Mouse (Mus musculus) lung, adult 2 months (tissue): ENCODE data around the gene Dlgap5. TPM values are rescaled to one million over a fixed set of nuclear protein-coding genes. Genes with fewer than 3 reads are reported as not detected.

Experiments used
- DNase-seq: peaks from one replicate; pipeline ENCODE4 v3.0.0; 2022
- H3K4me1 ChIP-seq: fragments of 200-500 bp; 2 replicates; pipeline ENCODE4 v1.6.1; 2011; ENCODE audit warnings: low read length; ENCODE audit not compliant: control insufficient read depth, insufficient read depth
- H3K4me3 ChIP-seq: fragments of 200-500 bp; replicated peaks from 2 replicates; pipeline ENCODE3; 2011; ENCODE audit warnings: low read depth, mild to moderate bottlenecking, control low read depth, low read length; ENCODE audit errors: extremely low read depth
- CTCF ChIP-seq: fragments of 200-500 bp; IDR thresholded peaks from 2 replicates; pipeline ENCODE4 v1.5.1; 2011; ENCODE audit warnings: mild to moderate bottlenecking, low read length, control low read depth; ENCODE audit not compliant: insufficient read depth
- POLR2A ChIP-seq: fragments of 200-500 bp; IDR thresholded peaks from 2 replicates; pipeline ENCODE4 v1.6.1; 2011; ENCODE audit warnings: low read depth, mild to moderate bottlenecking, control low read depth, low read length, borderline replicate concordance; ENCODE audit errors: extremely low read depth
- WGBS: fragments of 180-500 bp; shearing (Covaris S2); methylation state at CpG from one replicate; pipeline ENCODE4 v1.1.7; 2018; 5-methylcytosine and 5-hydroxymethylcytosine counted together
- polyA plus RNA-seq: library from polyadenylated mRNA; depleted of rRNA; stranded (reverse); fragments of >200 nt; gene quantifications from 2 replicates; pipeline ENCODE4 v1.2.3, GENCODE M21; 2012

Dlgap5 gene
- polyA plus RNA-seq, 1 experiment: 1.1 TPM

DNA sequence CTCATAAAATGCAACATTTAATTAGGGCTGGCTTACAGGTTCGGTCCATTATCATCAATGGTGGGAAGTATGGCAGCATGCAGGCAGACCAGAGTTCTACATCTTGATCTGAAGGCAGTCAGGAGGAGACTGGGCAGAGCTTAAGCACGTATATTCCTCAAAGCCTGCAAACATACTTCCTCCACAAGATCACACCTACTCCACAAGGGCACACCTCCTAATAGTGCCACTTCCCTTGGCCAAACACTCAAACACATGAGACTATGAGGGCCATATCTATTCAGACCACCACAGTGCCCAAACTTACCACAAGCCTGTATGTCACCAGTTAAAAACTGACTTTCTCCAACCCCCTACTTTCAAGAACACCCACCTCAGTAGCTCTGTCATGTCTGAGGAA lies 56.8 kb downstream of the Dlgap5 start:
- WGBS: 68% methylated on average over 2 of the region's 2 CpGs
- no peak for DNase-seq
- TF ChIP-seq POLR2A: no peak
- TF ChIP-seq CTCF: no peak
- H3K4me3 ChIP-seq: no peak overlapping the region
- peaks cover 2% of the 10 kb centered on the region; the same call in 1 of the 2 replicates for H3K4me1 ChIP-seq

DNA sequence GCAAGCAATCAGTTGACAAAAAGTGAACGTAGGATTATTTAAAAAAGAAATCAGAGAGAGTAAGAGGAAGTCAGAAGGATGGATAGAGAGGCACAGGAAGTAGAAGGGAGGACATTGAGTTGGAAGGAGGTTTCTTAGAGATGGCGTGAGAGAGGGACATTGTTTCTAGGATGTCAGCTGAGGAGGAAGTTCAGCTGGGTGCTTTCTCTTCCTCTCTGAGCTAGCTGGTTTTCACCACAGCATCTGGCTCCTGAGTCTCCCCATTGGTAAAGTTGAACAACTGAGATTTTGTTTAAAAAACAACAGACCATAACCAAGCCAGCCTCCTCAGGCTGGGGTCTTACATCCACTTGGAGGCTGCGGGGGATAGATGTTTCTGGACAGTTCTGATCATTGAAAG lies 58.6 kb downstream of the Dlgap5 start:
- DNase-seq: no peak
- Histone ChIP-seq H3K4me3 (no peak overlapping the region), H3K4me1 (peaks cover 2% of the 10 kb centered on the region; the same call in 1 of the 2 replicates)
- no peak for TF ChIP-seq CTCF
- TF ChIP-seq POLR2A: no peak
- 46% methylated on average over 3 of the region's 3 CpGs for WGBS

DNA sequence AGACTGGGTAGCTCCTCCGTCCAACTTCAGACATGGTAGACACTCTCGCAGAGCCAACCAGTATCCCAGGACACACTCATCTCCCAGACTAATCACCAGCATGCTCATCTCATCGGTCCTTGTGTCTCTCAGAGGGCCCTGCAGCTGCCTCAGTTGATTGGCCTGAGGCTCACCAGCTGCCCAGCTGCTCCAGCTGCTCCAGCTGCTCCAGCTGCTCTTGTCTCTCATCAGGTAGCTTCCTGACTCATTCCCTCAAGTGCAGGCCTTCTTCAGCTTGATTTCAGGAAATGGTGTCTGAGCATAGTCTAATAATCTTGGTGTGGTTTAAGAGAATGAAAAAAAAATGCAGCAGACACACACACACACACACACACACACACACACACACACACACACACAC lies 61.6 kb downstream of the Dlgap5 start:
- DNase-seq: no peak
- TF ChIP-seq CTCF: no peak
- no peaks in the 10 kb centered on the region for H3K4me1 ChIP-seq
- H3K4me3 ChIP-seq: no peak overlapping the region
- 76% methylated on average over 3 of the region's 3 CpGs for WGBS

DNA sequence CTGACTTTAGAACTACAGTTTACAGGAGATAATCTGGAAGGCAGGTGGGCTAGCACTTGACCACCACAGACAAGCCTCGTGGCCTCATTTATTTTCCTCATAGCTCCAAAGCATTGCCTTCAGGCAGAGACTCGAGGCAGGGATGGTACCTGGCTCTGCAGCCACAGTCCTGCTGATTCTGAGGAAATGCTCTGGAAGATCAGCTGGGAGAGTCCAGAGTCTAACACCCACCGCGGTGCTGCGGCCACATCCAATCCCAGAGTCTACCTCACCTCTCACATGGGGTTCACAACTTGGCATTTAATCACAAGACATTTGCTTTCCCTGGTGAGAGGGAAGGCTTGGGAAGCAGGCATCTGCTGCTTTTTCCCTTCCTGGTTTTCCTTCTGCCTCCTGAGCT lies 63.3 kb downstream of the Dlgap5 start:
- 66% methylated on average over 5 of the region's 5 CpGs for WGBS
- Histone ChIP-seq H3K4me3 (no peak overlapping the region), H3K4me1 (no peaks in the 10 kb centered on the region)
- DNase-seq: no peak
- TF ChIP-seq POLR2A (no peak), CTCF (no peak)

DNA sequence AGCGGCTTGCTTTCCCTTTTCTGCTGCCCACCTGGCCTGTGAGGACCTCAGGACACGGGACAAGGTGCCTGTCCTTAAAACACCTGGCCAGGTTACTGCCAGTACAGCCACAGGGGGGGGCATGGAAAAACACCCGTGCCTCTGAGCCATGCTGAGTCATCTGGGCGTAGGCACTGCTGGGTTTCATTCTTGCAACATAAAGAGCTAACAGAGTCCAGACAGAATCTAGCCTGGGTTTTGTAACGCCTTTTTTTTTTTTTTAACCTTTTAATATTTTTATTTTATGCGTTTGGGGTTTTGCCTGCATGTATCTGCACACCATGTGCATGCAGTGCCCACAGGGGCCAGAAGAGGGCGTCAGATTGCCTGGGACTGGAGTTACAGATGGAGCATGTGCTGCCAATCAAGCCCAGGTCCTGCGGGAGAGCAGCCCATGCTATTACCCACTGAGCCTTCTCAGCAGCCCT lies 64.1 kb downstream of the Dlgap5 start:
- Histone ChIP-seq H3K4me3 (no peak overlapping the region), H3K4me1 (no peaks in the 10 kb centered on the region)
- WGBS: 47% methylated on average over 8 of the region's 8 CpGs
- TF ChIP-seq CTCF (peak; percentile 37), POLR2A (no peak)
- peak; percentile 38 for DNase-seq

DNA sequence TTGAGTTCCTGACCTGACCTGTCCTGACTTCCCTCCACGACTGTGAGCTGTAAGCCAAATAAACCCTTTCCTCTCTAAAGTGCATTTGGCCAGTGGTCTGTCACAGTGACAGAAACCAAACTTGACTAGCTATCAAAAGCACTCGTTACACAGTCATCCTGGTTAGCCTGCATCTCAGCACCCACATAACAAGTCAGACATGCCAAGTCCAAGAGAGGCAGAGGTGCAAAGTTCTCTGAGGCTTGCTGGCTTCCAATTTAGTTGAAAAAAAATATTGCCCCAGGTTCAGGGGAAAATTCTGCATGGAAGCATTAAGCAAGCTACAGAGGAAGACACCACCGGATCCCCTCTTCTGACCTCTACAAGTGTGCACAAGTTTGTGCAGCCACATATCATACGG lies 65.0 kb downstream of the Dlgap5 start:
- Histone ChIP-seq H3K4me1 (no peaks in the 10 kb centered on the region), H3K4me3 (no peak overlapping the region)
- DNase-seq: no peak
- TF ChIP-seq POLR2A: no peak
- TF ChIP-seq CTCF: no peak
- 72% methylated on average over 4 of the region's 4 CpGs for WGBS

DNA sequence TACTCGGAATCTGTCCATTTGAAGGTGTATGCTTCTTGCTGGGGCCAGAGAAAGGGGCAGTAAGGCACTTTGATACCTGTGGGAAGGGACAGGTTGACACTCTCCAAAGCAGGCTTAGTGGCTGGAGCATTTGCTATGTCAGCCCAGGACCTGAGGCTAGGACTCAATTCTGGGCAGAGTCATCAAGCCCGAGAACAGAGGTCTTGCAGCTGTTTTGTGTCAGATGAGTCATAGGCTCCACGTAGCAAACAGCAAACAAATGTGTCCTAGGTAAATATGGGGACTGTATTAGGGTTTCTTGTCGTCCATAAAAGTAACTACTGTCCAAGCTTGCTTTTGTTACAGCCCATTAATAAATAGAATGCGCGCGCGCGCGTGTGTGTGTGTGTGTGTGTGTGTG lies 65.9 kb downstream of the Dlgap5 start:
- DNase-seq: no peak
- TF ChIP-seq POLR2A (no peak), CTCF (no peak)
- Histone ChIP-seq H3K4me1 (no peaks in the 10 kb centered on the region), H3K4me3 (no peak overlapping the region)
- 87% methylated on average over 10 of the region's 10 CpGs for WGBS

DNA sequence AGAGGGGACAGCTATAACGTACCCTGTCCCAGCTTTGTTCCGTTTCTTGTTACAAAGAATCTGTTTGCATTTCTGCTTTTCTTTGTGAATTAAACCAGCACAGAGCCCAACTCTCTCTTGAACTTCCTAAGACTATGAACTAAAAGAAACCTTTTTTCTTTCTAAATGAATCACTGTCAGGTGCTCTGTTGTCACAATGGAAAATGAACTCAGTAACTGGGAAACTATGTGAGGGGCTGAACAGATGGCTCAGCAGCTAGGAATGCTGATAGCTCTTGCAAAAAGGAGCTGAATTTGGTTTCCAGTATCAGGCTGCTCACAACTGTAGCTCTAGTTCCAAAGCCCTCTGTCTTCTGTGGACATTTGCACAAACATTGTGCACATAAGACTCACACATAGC lies 67.2 kb downstream of the Dlgap5 start:
- no peaks in the 10 kb centered on the region for H3K4me1 ChIP-seq
- DNase-seq: no peak
- 79% methylated on average over 2 of the region's 2 CpGs for WGBS
- TF ChIP-seq POLR2A (no peak), CTCF (no peak)
- no peak overlapping the region for H3K4me3 ChIP-seq

DNA sequence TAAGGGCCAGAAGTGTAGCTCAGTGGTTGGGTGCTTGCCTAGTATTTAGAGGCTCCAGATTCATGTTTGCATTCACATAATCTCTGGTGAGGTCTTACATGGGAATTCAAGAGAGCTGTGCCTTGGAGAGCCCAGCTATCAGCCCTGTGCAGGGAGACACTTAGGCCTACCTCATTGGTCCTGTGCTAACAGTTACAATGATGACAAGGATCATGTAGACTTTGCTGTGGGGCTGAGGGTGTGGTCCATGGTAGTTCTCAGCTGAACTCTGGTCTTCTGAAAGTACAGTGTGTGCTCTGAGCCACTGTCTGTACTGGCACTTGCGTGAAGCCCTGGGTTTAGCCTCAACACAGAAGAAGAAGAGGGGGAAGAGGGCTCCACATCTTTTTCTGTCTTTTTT lies 71.5 kb downstream of the Dlgap5 start:
- Histone ChIP-seq H3K4me1 (no peaks in the 10 kb centered on the region), H3K4me3 (no peak overlapping the region)
- WGBS: 82% methylated on average over 1 of the region's 1 CpGs
- TF ChIP-seq CTCF (no peak), POLR2A (no peak)
- DNase-seq: no peak

DNA sequence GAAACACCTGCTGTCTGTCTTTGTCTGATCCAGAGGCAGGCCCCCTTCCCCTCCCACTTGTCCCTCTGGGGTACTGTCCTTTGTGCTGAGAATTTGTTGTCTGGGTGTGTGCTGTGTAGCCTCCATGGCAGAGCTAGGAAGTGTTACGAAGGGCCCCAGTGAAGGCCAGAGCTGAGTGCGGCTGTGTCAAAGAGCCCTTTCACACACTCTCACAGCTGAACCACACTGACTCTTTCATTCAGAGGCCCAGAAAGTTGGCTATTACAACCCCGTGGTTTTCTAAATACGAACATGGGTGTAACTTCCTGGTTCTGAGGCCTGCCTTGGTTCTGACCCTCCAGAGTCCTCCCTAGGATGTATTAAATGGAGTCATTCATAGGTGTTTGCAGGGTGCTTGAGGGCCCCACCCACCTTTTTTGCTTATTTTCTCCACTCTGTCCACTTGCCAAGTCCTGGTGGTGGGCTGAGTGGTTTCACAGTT lies 76.4 kb downstream of the Dlgap5 start:
- no peak for DNase-seq
- Histone ChIP-seq H3K4me3 (no peak overlapping the region), H3K4me1 (no peaks in the 10 kb centered on the region)
- TF ChIP-seq POLR2A: no peak
- TF ChIP-seq CTCF: no peak
- WGBS: 62% methylated on average over 4 of the region's 4 CpGs
